Mouse (Mus musculus) retina, adult 2 months (tissue): ENCODE results near the gene Ilf3.
A peak's percentile ranks its signal among the peaks of the same experiment; 100 is the strongest.
"Not testable (repeated sequence)": the region's sequence is repeated elsewhere in the genome, so short reads cannot be mapped to it uniquely, and the experiment has no call there.

Experiments
- DNase-seq: peaks from one replicate; pipeline ENCODE4 v3.0.0-alpha.2; 2012; ENCODE audit warnings: low read depth, low spot score

Gene Ilf3

DNA sequence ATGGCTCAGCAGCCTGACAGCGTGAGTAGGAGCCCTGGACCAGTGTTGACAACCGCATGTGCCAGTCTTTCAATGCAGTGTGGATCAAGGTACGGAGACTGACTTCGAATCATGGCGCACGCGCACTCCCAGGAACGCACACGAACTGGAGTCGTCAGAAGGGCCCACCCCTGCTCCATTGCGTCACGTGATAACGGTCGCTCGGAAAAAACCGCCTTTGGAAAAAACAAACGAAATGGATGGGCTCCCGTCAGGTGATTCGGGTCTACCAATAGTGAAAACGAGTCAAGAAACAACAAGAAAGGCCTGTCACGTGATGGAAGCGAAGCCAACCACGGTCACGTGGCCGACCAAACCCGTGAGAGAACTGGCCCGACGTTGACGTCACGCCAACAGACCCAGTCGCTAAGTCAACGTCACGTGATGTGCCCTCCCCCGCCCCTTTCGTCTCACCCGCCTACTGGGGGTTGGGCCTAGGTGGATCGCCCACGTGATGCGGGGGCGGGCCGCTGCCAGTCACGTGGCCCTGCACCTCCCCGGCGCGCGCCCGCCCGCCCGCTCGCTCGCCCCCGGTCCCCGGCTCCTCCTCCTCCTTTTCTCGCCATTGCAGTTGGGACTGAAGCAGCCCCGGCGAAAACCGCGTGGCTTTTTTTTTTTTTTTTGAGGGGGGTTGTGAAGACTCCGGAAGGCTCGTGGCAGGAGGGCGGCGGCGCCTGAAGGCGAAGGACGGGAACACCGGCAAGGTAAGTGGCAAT is at the start of gene Ilf3:
Gene Ilf3, plus strand, starts transcription at position 515 of the 755 bp plus-strand sequence.
- peak; percentile 99 for DNase-seq

DNA sequence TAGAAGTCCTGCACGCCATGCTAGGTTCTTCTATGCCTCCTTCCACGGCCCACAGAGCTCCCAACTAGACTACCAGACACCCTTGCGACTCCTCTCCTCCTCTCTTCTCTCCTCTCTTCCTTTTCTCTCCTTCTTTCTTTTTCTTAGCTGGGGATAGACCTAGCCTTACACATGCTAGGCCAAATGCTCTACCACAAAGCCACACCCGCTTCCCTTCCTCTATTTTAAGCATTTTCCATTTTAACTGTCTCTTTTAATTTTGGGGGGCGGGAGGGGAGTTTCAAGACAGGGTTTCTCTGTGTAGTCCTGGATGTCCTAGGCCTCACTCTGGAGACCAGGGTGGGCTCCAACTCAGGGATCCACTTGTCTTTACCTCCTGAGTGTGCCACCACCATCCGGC is 48.9 kb upstream of the Ilf3 start:
- no peak for DNase-seq

DNA sequence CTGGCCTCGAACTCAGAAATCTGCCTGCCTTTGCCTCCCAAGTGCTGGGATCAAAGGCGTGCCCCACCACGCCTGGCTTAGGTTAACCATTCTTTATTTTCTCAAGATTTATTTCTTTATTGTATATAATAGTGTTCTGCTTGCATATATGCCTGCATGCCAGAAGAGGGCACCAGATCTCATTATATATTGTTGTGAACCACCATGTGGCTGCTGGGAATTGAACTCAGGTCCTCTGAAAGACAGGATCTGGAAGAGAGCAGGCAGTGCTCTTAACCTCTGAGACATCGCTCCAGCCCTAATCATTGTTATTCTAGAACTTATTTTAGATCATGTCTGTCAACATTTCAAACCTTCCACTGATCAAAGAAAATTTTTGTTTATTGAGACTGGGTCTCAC is 48.2 kb upstream of the Ilf3 start:
- DNase-seq, result no peak

DNA sequence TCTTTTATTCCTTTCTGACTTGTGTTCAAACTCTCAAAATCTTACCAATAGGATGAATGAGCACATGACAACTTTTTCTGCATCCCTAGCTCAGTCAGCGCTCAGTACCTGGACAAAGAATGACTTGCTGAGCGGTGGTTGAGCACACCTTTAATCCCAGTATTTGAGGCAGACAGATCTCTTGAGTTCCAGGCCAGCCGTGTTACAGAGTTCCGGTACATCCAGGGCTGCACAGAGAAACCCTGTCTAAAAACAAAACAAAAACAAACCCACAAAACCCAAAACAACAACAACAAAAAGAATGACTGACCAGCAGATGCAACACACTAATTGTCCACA is 47.4 kb upstream of the Ilf3 start:
- DNase-seq, result no peak

DNA sequence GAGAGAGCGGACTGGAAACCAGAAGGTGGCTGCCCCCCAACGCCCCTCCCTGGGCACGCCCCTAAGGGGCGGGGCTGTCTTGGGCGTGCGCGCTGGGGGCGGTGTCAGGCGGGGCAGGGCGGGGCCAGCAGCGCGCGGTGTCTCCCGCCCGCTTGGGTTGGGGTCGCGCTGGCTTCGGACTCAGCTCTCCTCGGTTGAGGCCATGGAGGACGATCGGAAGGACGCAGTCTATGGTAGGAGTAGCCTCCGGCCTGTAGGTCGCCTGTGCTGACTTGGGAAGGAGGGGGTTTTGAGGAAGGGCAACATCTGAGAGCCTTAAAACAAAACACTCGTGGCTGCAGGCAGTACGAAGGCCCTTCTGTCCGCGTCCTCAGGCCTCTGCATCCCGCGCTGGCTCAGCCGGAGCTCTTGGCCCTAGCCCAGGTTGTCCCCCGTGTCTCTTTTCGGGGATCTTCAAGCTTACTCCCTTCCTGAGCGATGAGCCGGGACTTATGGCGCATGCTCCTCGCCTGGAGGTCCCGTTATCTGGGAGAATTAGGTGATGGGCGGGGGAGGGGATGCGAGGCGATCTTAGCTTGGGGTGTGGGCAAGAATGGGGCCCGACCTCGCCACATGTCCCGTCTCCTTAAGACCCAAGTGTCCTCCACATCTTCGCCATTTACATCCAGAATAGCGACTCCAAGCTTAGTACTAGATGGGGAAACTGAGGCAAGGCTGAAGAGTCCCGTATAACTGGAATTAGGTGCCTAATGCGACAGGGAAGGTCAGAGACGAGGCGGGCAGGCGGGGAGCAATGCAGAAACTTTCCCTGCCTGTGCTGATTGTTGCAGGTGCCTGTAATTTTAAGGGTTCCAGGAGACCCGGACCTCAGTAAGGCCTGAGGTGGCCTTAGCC is 46.8 kb upstream of the Ilf3 start, which contains the start of gene Slc44a2:
Gene Slc44a2, plus strand, starts transcription at position 80 of the 894 bp plus-strand sequence.
- peak; percentile 65 for DNase-seq

DNA sequence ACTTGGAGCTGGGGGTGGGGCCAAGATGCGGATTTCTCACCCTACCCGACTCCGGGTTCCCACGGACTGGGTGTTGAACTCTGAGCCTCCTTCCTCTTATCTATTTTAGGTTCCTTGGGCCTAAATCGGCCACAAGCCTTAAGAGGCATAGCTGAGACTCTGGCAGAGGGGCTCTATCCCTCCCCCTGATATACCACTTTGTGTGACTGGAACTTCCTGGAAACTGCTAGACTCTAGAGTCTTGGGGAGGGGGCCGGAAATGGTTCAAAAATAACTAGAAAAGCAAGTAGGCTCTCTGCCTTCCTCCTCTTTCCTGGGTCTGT is 46.2 kb upstream of the Ilf3 start:
- DNase-seq, result no peak

DNA sequence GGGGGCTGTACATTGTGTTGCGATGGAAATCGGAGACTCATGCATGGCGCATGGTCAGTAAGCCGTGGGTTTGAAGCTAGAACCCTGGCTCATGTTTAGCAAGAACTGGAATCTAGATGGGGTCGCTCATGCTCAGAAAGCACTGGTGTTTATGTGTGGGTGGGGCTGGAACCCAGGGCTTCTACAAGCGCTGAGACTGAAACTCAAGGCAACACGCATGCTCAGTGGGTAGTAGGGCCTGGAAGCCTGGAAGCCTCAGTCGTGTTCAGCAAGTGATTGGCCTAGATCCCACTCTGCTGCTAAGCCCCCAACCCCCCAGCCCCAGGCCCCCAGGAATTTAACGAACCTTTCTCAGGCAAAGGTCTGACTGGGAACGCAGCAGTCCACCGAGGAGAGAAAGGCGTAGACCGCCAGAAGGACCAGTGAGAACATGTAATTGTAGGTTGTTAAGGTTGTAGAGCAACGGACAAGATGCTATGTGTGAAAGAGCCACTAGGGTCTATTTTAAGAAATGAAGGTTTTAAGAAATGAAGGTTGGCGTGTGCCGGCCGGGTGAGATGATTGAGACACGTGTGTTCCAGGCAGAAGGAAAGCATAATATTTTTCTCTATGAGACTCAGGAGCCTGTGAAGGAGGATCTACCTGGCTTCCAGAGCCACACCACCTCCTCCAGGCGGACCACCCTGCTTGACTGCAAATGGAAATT is 45.3 kb upstream of the Ilf3 start:
- no peak for DNase-seq

DNA sequence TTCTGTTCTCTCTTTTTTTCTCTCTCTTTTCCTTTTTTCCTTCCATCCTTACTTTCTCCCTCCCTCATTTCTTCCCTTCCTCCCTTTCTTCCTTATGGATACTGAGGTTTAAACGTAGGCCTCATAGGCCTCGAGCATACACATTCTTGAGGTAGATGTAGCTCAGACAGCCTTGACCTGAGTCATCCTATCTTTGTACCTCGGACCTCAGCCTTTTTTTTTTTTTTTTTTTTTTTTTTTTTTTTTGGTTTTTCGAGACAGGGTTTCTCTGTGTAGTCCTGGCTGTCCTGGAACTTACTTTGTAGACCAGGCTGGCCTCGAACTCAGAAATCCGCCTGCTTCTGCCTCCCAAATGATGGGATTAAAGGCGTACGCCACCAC is 44.8 kb upstream of the Ilf3 start:
- not testable (repeated sequence) for DNase-seq

DNA sequence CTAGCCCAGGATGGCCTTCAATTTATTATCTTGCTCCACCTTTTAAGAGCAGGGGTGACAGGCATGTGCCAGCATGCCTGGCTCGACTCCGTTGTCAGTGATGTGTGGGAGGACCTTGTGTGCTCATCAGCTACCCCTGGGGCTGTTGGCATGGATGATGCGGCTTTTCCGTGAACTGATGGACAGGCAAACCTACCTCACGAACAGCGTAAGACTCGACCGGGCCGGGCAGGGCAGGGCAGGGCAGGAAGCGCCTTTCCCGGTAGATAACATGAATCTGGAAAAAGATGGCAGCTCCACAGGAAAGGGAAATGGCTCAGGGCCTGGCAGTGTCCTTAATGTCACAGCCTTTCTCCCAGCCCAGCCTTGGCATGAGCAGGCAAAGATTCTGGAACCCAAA is 43.4 kb upstream of the Ilf3 start:
- DNase-seq, result no peak

DNA sequence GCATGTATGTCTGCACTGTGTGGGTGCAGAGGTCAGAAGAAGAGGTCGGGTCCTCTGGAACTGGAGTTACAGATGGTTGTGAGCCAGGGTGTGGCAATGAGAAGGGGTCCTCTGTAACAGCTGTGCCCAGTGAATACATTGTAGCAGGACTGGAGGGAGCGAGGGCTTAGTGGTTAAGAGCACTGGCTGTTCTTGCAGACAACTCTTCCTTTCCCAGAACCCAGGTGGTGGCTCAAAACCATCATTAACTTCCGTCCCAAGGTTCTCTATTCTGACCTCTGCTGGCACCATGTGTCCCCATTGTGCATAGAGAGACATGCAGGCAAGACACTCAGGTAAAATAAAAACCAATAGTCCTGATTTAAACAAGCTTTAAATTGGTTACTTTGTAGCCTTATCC is 40.1 kb upstream of the Ilf3 start:
- no peak for DNase-seq

DNA sequence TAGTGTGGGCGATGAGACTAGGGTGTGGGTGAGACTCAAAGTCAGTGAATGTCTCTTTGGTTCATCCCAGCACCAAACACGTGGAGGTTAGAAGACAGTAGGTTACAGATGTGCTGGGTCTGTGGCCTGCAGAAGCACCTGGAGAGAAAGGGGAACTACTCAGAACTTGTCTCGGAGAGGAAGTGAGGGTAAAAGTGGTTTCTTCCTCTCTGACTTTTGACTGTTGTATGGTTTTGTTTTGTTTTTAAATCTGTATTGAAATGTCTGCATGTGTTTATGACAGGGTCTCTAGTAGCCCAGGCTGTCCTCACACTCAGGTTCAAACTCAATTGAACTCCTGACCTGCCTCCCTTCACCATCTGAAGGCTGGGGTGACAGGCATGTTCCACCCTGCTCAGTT is 39.6 kb upstream of the Ilf3 start:
- DNase-seq, result no peak

DNA sequence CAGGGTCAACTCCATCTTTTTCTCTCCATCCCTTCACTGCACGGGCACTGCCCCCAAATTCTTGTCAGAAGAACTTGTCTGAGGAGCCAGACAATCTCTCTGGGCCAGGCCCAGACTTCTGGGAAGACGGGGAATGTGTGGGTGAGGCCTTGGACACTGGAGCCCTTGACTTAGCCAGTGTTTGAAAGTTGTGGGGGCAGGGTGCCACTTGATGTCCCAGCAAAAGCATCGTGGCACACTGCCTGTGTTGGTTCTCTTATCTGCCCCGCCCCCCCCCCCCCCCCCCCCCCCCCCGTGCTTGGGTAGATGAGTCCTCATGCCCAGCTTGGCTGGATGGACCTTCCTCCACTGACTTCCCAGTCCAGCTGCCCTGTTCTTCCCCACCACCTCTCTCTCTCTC is 38.6 kb upstream of the Ilf3 start:
- DNase-seq, result no peak

DNA sequence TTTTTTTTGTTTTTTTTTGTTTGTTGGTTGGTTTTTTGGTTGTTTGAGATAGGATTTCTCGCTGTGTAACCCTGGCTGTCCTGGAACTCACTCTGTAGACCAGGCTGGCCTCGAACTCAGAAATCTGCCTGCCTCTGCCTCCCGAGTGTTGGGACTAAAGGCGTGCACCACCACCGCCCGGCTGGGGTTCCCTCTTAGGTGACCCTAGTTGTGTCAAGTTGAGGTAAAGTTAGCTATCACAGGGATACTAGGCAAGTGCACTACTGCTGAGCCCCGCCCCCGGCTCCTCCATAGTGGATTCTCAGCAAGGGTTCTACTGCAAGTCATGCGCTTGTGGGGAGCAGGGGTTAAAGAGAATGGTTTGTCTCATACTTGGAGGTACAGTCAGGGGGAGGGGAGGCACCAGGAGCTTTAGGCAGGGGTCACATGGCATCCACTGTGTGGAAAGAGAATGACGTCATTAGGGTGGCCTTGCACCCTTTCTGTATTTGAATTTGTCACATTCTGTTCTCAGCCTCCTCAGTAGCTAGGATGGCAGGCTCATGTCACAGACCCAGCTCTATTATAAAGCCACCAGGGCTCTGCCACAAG is 37.9 kb upstream of the Ilf3 start:
- no peak for DNase-seq

DNA sequence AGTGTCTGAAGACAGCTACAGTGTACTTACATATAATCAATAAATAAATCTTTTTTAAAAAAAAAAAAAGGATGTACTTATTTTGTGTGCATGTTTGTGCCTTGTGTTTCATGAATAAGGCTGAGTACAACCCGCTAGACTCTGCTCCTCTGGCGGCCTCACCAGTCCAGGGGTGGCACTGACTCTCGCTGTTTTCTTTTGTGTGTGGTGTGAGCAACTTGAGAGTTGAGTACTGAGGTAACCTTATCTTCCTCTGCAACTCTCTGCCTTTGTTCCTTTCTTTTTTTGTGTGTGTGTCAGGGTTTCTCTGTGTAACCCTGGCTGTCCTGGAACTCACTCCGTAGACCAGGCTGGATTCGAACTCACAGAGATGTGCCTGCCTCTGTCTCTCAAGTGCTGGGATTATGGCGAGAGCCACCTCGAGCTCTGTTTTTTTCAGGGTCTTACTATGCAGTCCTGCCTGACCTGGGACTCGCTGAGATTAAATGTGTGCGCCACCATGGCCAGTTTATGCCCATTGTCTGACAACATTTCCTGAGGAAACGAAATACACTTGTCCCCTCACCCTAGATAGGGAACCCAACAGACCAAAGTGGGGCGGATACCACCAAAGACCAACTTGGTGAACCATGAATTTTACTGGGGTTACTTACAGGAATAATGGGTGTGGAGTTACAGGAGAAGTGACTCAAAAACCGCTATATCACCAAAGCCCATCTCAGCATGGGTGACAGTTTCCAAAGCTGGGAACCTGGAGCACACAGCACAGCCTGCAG is 36.1 kb upstream of the Ilf3 start:
- DNase-seq, result no peak

DNA sequence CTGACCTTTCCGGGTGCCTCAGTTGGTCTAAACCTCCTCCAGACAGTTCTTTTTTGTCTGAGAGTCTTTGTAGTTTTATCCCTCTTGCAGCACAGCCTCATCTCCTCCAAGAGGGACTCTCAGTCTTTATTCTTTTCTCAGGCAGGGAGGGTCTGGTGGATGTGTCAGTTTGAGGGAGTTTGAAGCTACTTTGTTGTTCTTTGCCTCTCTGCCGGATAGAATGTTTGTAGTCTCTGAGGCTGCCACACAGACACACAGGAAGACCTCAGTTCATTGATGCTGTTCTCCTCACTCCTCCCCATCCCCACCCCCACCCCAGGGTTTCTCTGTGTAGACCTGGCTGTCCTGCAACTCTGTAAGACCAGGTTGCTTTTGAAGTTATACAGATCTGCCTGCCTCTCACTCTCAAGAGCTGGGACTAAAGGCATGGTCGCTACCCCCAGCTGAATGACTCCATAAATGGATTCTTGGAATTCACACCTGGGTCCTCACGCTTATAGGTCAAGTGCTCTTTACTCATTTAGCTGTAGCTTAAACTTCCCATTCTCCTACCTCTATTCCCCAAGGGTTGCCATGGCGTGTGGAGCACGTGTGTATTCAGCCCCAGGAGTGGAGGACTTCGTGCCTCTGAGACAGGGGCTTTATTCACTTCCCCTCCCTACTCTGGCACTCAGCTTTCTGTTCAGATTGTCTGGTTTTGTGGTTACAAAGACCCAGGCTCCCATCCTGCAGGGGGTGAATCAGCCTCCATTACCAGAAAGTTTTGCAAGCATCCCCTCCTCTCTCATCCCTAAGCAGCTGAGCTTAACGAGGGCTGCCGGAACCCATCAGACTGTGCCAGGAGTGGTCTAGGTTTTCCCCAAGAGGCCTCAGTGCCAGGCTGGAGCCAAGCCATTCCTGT is 35.3 kb upstream of the Ilf3 start:
- no peak for DNase-seq

DNA sequence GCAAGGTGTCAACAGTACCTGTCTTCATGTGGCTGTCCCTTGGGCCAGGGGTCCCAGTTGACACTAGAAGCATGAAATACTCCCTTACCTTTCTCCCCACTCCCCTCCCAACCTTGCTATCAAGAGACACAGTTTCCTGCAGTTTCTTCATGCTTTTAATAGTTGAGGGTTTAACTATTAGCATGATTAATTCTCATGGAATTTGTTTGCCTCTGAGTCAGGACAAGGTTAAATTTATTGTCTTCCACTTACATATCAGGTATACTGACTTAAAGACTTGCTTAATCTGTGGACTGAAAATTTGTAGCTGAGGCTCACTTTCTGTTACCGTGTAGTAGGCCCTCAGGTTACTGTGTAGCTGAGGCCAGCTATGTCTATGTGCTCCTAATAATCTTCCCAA is 34.1 kb upstream of the Ilf3 start:
- DNase-seq, result no peak

DNA sequence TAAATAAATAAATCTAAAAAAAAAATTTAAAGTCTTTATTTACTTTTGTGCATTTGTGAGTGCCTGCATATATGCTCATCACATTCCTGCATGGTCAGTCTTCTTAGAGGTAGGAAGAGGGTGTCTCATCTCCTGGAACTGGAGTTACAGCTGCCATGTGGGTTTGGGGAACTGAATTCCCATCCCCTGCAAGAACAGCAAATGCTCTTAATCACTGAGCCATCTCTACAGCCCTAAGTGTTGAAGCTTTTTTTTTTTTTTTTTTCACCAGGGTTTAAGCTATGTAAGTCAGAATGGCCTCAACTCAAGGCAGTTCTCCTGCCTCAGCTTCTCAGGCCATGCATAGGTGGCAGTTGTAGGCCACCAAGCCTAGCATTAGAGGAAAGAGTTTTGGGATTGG is 32.9 kb upstream of the Ilf3 start:
- no peak for DNase-seq

DNA sequence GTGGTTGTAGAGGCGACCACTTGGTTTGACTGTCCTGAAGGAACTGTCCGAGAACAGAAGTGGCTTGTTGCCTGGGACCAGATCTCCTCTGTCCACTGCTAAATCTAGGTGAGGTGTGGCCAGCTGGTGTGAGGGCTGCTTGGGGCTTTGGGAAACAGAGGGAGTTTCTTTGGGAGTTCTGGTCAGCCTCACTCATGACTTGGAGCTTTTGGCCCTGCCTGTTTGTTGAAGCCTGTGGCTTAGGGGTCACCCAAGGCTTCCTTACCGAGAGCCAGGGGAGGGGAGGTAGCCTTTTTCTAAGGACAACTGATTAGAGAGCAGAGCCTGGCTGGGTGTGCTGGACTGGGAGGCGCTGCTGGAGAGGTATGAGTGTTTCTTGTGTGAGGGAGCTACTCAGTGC is 32.3 kb upstream of the Ilf3 start:
- DNase-seq, result no peak

DNA sequence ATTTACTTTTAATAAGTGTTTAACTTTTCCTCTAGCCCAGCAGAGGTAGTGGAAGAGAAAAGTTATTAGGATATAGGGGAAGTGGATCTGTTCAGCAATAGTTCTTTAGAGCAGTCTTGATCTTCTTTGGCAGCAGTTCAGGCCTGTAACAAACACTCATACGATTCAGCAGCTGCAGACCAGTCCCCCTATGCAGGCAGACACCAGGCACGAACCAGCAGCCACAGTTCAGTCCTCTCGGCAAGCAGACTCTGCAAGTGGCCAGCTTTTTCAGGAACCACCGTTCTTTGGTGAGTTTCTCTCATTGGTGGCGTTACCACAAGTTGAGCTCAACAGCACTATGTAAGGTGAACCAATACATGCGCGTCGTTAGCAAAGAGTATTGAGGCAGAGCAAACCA is 31.2 kb upstream of the Ilf3 start:
- no peak for DNase-seq

DNA sequence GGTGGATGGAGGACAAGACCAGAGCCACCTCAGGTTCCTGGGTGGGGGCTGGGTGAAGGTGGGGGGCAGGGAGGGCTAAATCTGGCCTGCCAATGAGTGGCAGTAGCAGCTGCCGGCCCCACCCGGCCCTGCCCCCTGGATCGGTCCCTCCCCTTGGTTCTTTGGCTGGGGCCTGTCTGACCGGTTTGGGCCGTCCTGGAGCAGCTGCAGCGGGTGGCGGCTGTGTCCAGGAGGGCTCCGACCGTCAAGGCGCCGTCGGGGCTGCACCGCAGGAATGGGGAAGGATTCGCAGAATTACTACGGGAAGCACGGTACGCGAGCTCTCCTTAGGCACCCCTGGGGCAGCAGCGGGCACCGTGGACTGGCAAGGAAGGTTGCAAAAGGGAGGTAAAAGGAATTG is 30.0 kb upstream of the Ilf3 start:
- no peak for DNase-seq
